Mouse (Mus musculus): ENCODE results near the gene Ap3b2.

DNA sequence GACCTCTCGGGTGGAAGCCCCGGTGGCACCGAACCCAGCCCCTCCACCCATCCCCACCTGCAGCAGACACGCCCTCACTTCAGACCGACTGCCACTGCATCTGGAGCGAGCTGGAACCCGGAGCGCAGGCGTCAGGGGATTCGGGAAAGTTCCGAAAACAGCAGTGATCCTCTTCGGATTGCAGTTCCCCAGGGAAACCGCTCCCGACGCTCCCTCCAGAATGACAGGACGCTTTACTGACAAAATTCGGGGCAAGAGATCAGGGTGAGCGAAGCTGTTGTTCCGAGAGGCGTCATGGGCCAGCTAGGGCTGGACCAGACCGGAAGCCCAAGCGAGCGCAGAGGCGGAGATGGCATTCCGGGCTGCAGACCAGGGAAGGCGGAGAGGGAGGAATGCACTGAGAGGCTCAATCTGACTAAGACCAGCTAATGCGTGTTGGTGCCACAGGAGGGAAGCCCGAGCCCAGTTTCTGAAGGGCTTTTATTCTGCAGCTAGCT is 38.5 kb downstream of the Ap3b2 start, which contains the start of gene Cpeb1:
- TF ChIP-seq CTCF (conservative IDR thresholded peaks at IDR 0.05 in 1 of 2, IDR thresholded peaks at IDR 0.05 in 1 of 2; ENCODE audit: low read depth in 2 of 2, low read length in 2 of 2) (no peak), TBP (conservative IDR thresholded peaks at IDR 0.05; ENCODE audit: low read depth, low read length) (no peak), MEF2A (IDR thresholded peaks at IDR 0.05; ENCODE audit: borderline replicate concordance, low read depth, low read length) (no peak), MAFK (IDR thresholded peaks at IDR 0.05; ENCODE audit: insufficient replicate concordance, low read length) (no peak), EP300 (IDR thresholded peaks at IDR 0.05; ENCODE audit: low read length) (no peak), SIN3A (IDR thresholded peaks at IDR 0.05; ENCODE audit: low read length) (no peak), MXI1 (IDR thresholded peaks at IDR 0.05; ENCODE audit: low read depth, low read length) (no peak), ZNF384 (IDR thresholded peaks at IDR 0.05; ENCODE audit: low read depth, low read length) (no peak), MAZ (IDR thresholded peaks at IDR 0.05; ENCODE audit: low read depth, low read length) (no peak), BHLHE40 (IDR thresholded peaks at IDR 0.05; ENCODE audit: low read depth, low read length) (no peak), POLR2A (IDR thresholded peaks at IDR 0.05; ENCODE audit: low read depth, low read length) (no peak), ZC3H11A (IDR thresholded peaks at IDR 0.05; ENCODE audit: low read depth, low read length) (no peak)

Data from CH12.LX (cell line).